Mouse (Mus musculus): ENCODE data around the gene Kif18a.

DNA sequence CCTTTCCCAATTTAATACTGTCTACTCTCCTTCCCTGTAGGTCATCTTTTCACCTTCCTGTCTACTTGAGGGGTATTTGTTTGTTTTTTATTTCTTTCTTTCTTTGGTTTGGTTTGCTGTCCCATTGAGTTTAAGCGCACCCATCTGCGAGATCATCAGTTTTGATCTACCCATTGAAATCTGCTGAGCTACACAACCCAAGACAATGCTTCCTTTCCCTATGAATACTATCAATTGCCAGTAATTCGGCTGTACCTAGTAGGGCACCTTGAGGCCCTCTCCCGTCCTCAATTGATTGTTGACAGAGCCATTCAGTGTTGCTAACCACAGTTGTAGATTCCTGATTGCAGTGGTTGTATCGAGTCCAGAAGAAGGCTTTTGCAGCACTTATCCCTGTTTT is 30.8 kb downstream of the Kif18a start:
- TF ChIP-seq EP300 (IDR thresholded peaks at IDR 0.05; ENCODE audit: low read depth) = no peak
- no peak for TF ChIP-seq CTCF (IDR thresholded peaks at IDR 0.05; ENCODE audit: low read depth)
